Mouse (Mus musculus) G1E (cell line): ENCODE measurements around the gene Gm29582. TPM values are rescaled to one million over a fixed set of nuclear protein-coding genes. Genes with fewer than 3 reads are reported as not detected.
"Not testable (repeated sequence)": the region's sequence is repeated elsewhere in the genome, so short reads cannot be mapped to it uniquely, and the experiment has no call there.

Experiments used
- ATAC-seq: 2 replicates; pipeline ENCODE4 v1.8.0; 2016; ENCODE audit warnings: mild to moderate bottlenecking; ENCODE audit not compliant: insufficient number of reproducible peaks, poor library complexity, low FRiP score, severe bottlenecking; ENCODE audit errors: extremely low read depth
- DNase-seq: peaks from one replicate; pipeline ENCODE4 v3.0.0; 2012; ENCODE audit warnings: low spot score
- H3K27me3 ChIP-seq: 2 replicates; pipeline ENCODE4 v1.6.1; 2012; ENCODE audit warnings: mild to moderate bottlenecking, low read length, inconsistent platforms; ENCODE audit not compliant: insufficient read depth
- H3K36me3 ChIP-seq: replicated peaks from 2 replicates; pipeline ENCODE3; 2012; ENCODE audit warnings: mild to moderate bottlenecking, inconsistent platforms
- H3K4me1 ChIP-seq: 2 replicates; pipeline ENCODE4 v1.6.1; 2012; ENCODE audit warnings: low read depth, low read length, inconsistent platforms, mixed read lengths; ENCODE audit not compliant: insufficient read depth
- H3K4me3 ChIP-seq: 2 replicates; pipeline ENCODE4 v1.5.1; 2012; ENCODE audit warnings: low read depth, mild to moderate bottlenecking, inconsistent platforms, low read length, moderate library complexity, mixed read lengths
- H3K9me3 ChIP-seq: replicated peaks from 2 replicates; pipeline ENCODE4 v1.6.1; 2012; ENCODE audit warnings: inconsistent platforms
- polyA plus RNA-seq: library from polyadenylated mRNA; stranded (reverse); fragments of >175 nt; gene quantifications from 2 replicates; pipeline ENCODE4 v1.2.3, GENCODE M21; 2012
- total RNA-seq, 2 experiments: library from RNA; stranded (forward) in 1 of 2; stranded (reverse) in 1 of 2; fragments of 200-1000 nt in 1 of 2; fragments of >200 nt in 1 of 2; fragmentation: Nextera tagmentation in 1 of 2; gene quantifications; 2 replicates each; pipeline ENCODE4 v1.2.3; 2014 to 2017

Gene Gm29582
- total RNA-seq (2014; fragmentation: Nextera tagmentation) (not detected in 2 replicates), total RNA-seq (2017) (not detected in 2 replicates), polyA plus RNA-seq (not detected in 2 replicates)

GRCm38 (mm10) chrY:30738461-30738860 lies at the start of gene Gm29582:
Gene Gm29582 (minus strand): TSS chrY:30738561.
- H3K4me3 ChIP-seq, H3K9me3 ChIP-seq, H3K4me1 ChIP-seq, DNase-seq, H3K27me3 ChIP-seq, ATAC-seq, H3K36me3 ChIP-seq: not testable (repeated sequence)
